Mouse (Mus musculus) spleen, adult 2 months (tissue): ENCODE measurements around the gene Cadps.

ENCODE experiments used
- CTCF ChIP-seq: fragments of 200-500 bp; IDR thresholded peaks from 2 replicates; pipeline ENCODE4 v1.5.1; 2011; ENCODE audit warnings: mild to moderate bottlenecking, inconsistent platforms; ENCODE audit not compliant: insufficient read depth, insufficient read length, insufficient replicate concordance; ENCODE audit errors: extremely low read depth
- POLR2A ChIP-seq: fragments of 200-500 bp; IDR thresholded peaks from 2 replicates; pipeline ENCODE4 v1.6.1; 2011; ENCODE audit warnings: low read depth, low read length, inconsistent platforms

DNA sequence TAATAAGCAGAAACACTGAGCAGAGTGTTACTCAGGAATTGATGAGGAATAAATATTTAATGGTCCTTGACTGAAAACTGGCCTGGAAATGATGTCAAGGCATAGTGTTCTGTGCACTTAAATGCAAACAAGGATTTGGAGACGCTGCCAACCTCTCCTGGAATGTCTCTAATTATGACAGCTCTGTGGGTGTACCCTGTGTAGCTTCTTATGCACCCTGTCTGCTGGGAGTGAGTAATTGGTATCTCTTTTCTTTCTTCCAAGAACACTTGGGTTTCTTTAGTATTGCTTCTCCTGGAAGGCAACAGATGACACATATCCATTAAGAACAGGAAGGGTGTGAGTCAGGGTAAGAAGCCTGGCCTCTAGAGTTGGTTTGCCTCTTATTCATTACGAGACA, 42.4 kb upstream of the Cadps start:
- TF ChIP-seq CTCF (no peak), POLR2A (no peak)
